In the genomic region with DNA sequence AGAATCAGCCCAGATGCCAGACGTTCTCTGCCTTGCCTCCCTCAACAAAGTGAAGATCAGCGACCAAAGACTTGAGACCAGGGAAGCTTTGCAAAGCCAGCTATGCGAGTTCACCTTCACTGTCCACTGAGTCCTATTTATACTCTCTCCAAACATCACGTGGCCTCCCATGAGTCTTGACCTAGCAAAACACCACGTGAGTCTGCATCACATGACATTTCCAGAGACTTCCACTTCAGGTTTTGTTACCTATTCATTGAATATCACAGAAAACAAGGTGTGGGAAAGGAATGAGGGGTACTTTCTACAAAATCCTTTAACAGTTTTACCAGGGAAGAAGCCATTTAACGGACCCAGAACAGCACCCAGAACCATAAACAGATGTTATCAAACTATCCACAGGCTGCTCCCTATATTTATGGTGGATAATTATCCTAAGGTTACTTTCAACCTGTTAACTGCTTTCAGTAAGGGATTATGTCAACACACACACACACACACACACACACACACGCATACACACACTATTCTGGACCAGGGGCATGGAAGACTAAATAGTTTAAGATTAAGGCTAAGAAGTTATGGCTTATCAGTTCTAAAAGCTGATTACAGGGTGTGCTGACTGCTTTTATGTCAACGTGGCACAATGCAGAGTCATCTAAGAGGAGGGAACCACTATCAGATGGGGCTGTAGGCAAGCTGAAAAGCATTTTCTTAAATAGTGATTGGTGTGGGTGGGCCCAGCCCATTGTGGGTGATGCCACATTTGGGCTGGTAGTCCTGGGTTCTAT, we compare ENCODE assay signal across 24 mouse cellular contexts. TPM values are rescaled to one million over a fixed set of nuclear protein-coding genes. Genes with fewer than 3 reads are reported as not detected.
DNase-seq lines count a peak whose midpoint lies in the region; TF ChIP-seq lines count a peak whose summit lies in the region.
"Had no signal": no experiment of that assay in that cellular context is flagged by ENCODE, and none has a peak within 500 bp of the region (broad histone marks: within the 10 kb centered on the region; RNA-seq: fewer than 3 reads in every experiment).

No protein-coding gene starts in this region.

- WGBS in kidney, adult 2 months: 54% methylated on average over 8 of the region's 8 CpGs
- WGBS in large intestine, adult 2 months: 28% methylated on average over 8 of the region's 8 CpGs

- no peak for TF ChIP-seq CTCF in kidney, adult 2 months (conservative IDR thresholded peaks at IDR 0.05; ENCODE audit: insufficient read depth, insufficient read length, low read depth, low read length)

- no peaks in the 10 kb centered on the region; the same call in 1 of the 2 replicates for H3K27me3 ChIP-seq in kidney, adult 2 months (replicated peaks; ENCODE audit: control insufficient read depth, insufficient read depth, low read length)
- H3K27me3 ChIP-seq: heart, embryonic 15.5 days; limb, embryonic 13.5 days; lung, embryonic 15.5 days; midbrain, embryonic 13.5 days had no signal

- DNase-seq in kidney, adult 2 months: peak; percentile 35
- no peak for DNase-seq in kidney, postnatal 10 days
- DNase-seq in retina, adult 2 months (ENCODE audit: low read depth, low spot score): peak; percentile 55
- DNase-seq in retina, embryonic 14.5 days (ENCODE audit: low spot score): no peak
- peak; percentile 8 for DNase-seq in large intestine, adult 2 months (ENCODE audit: low read depth, low spot score)
- DNase-seq in cerebellum, adult 18-20 months: no peak
- no peak for DNase-seq in layer of hippocampus, adult 9-11 months
- DNase-seq: adrenal gland, adult 2 months; adrenal gland, postnatal 36 days; cerebellum, adult 2 months; cerebellum, postnatal 14 days; gastrocnemius, adult 2 months; gastrocnemius, postnatal 36 days; right cerebral cortex, postnatal 25 days; spleen, adult 18-20 months; thymus, adult 18-20 months; thymus, postnatal 25 days had no signal

- no peak overlapping the region for H3K27ac ChIP-seq in kidney, adult 2 months (ENCODE audit: insufficient read depth, low read depth, low read length)
- H3K27ac ChIP-seq: gastrocnemius, adult 2 months; heart, embryonic 15.5 days; left cerebral cortex, adult 2 months; limb, embryonic 13.5 days; lung, embryonic 15.5 days; midbrain, embryonic 13.5 days; stomach, postnatal 0 days had no signal

- H3K36me3 ChIP-seq in kidney, adult 2 months (ENCODE audit: control insufficient read depth, insufficient read depth, low read length): no peaks in the 10 kb centered on the region
- H3K36me3 ChIP-seq: heart, embryonic 15.5 days; limb, embryonic 13.5 days; lung, embryonic 15.5 days; midbrain, embryonic 13.5 days had no signal

- no peak overlapping the region for H3K4me3 ChIP-seq in kidney, adult 2 months (ENCODE audit: insufficient read depth, low read depth, low read length)
- H3K4me3 ChIP-seq: erythroblast, embryonic 14.5 days; gastrocnemius, adult 2 months; heart, embryonic 15.5 days; left cerebral cortex, adult 2 months; limb, embryonic 13.5 days; lung, embryonic 15.5 days; midbrain, embryonic 13.5 days had no signal

- no peaks in the 10 kb centered on the region for H3K4me1 ChIP-seq in kidney, adult 2 months (ENCODE audit: control insufficient read depth, insufficient read depth, low read length)
- H3K4me1 ChIP-seq: heart, embryonic 15.5 days; limb, embryonic 13.5 days; lung, embryonic 15.5 days; midbrain, embryonic 13.5 days had no signal

- TF ChIP-seq POLR2A in kidney, adult 2 months (IDR thresholded peaks at IDR 0.05; ENCODE audit: low read depth, low read length): no peak

RNA-seq across cellular contexts. Expression of gene Snx10, which starts 26.2 kb away (rescaled TPM):
- 2.5 and 4.1 TPM in 2 replicates for polyA plus RNA-seq in kidney, adult 2 months (2012; rRNA removed)
- polyA plus RNA-seq in large intestine, adult 2 months (2012; rRNA removed): 1.5 and 2.2 TPM in 2 replicates
- polyA plus RNA-seq: erythroblast, embryonic 14.5 days had no signal

RNA-seq across cellular contexts. Expression of gene Cbx3, which starts 27.4 kb away (rescaled TPM):
- 5.7 and 11.0 TPM in 2 replicates for polyA plus RNA-seq in kidney, adult 2 months (2012; rRNA removed)
- polyA plus RNA-seq in large intestine, adult 2 months (2012; rRNA removed): 6.8 and 7.4 TPM in 2 replicates

RNA-seq across cellular contexts. Expression of gene Hnrnpa2b1, which starts 27.8 kb away (rescaled TPM):
- 63.0 and 105 TPM in 2 replicates for polyA plus RNA-seq in kidney, adult 2 months (2012; rRNA removed)
- polyA plus RNA-seq in large intestine, adult 2 months (2012; rRNA removed): 74.2 and 96.4 TPM in 2 replicates

Comparison
In these comparisons a context has a peak if more than half of its experiments do, and no peak if none do; other contexts are left out.
1. DNase-seq: peak in kidney, adult 2 months (single experiment), retina, adult 2 months (single experiment) and large intestine, adult 2 months (single experiment); none in kidney, postnatal 10 days (single experiment), retina, embryonic 14.5 days (single experiment), cerebellum, adult 18-20 months (0 of 2) and layer of hippocampus, adult 9-11 months (single experiment).